Mouse (Mus musculus): ENCODE results near the gene Eftud2. TPM values are rescaled to one million over a fixed set of nuclear protein-coding genes. Genes with fewer than 3 reads are reported as not detected.

Eftud2 gene
- polyA plus RNA-seq (2014; fragmentation: Nextera tagmentation; extraction: Ambion mirVana): 159 and 250 TPM in 2 replicates

GRCm38 (mm10) chr11:102880585-102881313 is at the start of gene Eftud2, which contains the start of gene Ccdc103:
Eftud2 (minus strand) TSS chr11:102880985.
Ccdc103 (plus strand) TSS chr11:102881204.
- Histone ChIP-seq H3K36me3 (ENCODE audit: control insufficient read depth, insufficient read depth, low read length) (peaks cover 21% of the 10 kb centered on the region), H3K4me1 (ENCODE audit: control insufficient read depth, insufficient read depth, low read length) (peaks cover 15% of the 10 kb centered on the region), H3K27ac (ENCODE audit: low read depth, low read length) (peak within 1 kb of the TSS; percentile 77), H3K9me3 (ENCODE audit: control insufficient read depth, low read length) (no peaks in the 10 kb centered on the region), H3K4me3 (ENCODE audit: low read length) (peak within 1 kb of the TSS; percentile 73), H3K27me3 (ENCODE audit: control insufficient read depth, insufficient read depth, low read length) (no peaks in the 10 kb centered on the region), H3K9ac (ENCODE audit: low read depth, low read length) (peak within 1 kb of the TSS; percentile 75), H3K4me2 (replicated peaks; ENCODE audit: low read depth, low read length) (peak within 1 kb of the TSS; percentile 61)
- ATAC-seq (ENCODE audit: low FRiP score, low TSS enrichment): peak; percentile 92
- WGBS: under 1% methylated on average over 62 of the region's 62 CpGs

- 2% methylated on average over 10 of the region's 10 CpGs for WGBS
- H3K4me1 ChIP-seq (ENCODE audit: control insufficient read depth, insufficient read depth, low read length): peaks cover 2% of the 10 kb centered on the region; the same call in 1 of the 2 replicates
- H3K9me3 ChIP-seq (ENCODE audit: control insufficient read depth, low read length): no peaks in the 10 kb centered on the region
- H3K36me3 ChIP-seq (ENCODE audit: control insufficient read depth, insufficient read depth, low read length): peaks cover 11% of the 10 kb centered on the region; the same call in 1 of the 2 replicates
- peak overlapping the region; percentile 93 for H3K27ac ChIP-seq (ENCODE audit: low read depth, low read length)
- H3K4me3 ChIP-seq (ENCODE audit: low read length): peak overlapping the region; percentile 88
- H3K4me2 ChIP-seq (replicated peaks; ENCODE audit: low read depth, low read length): peak overlapping the region; percentile 56
- H3K9ac ChIP-seq (ENCODE audit: low read depth, low read length): peak overlapping the region; percentile 86
- ATAC-seq (ENCODE audit: low FRiP score, low TSS enrichment): peak; percentile 37; the same call in 1 of the 2 replicates
- H3K27me3 ChIP-seq (ENCODE audit: control insufficient read depth, insufficient read depth, low read length): no peaks in the 10 kb centered on the region
These were observed 44.5 kb upstream of the Eftud2 start for GRCm38 (mm10) chr11:102925351-102925717.

- peak within 1 kb of the TSS; percentile 56 for H3K4me2 ChIP-seq (replicated peaks; ENCODE audit: low read depth, low read length)
- peak within 1 kb of the TSS; percentile 88 for H3K4me3 ChIP-seq (ENCODE audit: low read length)
- no peaks in the 10 kb centered on the region for H3K27me3 ChIP-seq (ENCODE audit: control insufficient read depth, insufficient read depth, low read length)
- peak within 1 kb of the TSS; percentile 93 for H3K27ac ChIP-seq (ENCODE audit: low read depth, low read length)
- ATAC-seq (ENCODE audit: low FRiP score, low TSS enrichment): peak; percentile 92
- peaks cover 2% of the 10 kb centered on the region; the same call in 1 of the 2 replicates for H3K4me1 ChIP-seq (ENCODE audit: control insufficient read depth, insufficient read depth, low read length)
- H3K9ac ChIP-seq (ENCODE audit: low read depth, low read length): peak within 1 kb of the TSS; percentile 86
- WGBS: under 1% methylated on average over 62 of the region's 62 CpGs
- peaks cover 11% of the 10 kb centered on the region; the same call in 1 of the 2 replicates for H3K36me3 ChIP-seq (ENCODE audit: control insufficient read depth, insufficient read depth, low read length)
- H3K9me3 ChIP-seq (ENCODE audit: control insufficient read depth, low read length): no peaks in the 10 kb centered on the region
These were observed 44.0 kb upstream of the Eftud2 start, which contains the start of gene Kif18b for GRCm38 (mm10) chr11:102924557-102925350. Kif18b (minus strand) TSS chr11:102925124.

GRCm38 (mm10) chr11:102921491-102921890 is 40.7 kb upstream of the Eftud2 start:
- Histone ChIP-seq H3K27ac (ENCODE audit: low read depth, low read length) (no peak overlapping the region), H3K4me3 (ENCODE audit: low read length) (no peak overlapping the region), H3K36me3 (ENCODE audit: control insufficient read depth, insufficient read depth, low read length) (peaks cover 11% of the 10 kb centered on the region; the same call in 1 of the 2 replicates), H3K27me3 (ENCODE audit: control insufficient read depth, insufficient read depth, low read length) (no peaks in the 10 kb centered on the region), H3K9ac (ENCODE audit: low read depth, low read length) (0 out of 2 replicates have a peak overlapping the region, but pooled peaks have one; percentile 31), H3K9me3 (ENCODE audit: control insufficient read depth, low read length) (no peaks in the 10 kb centered on the region), H3K4me2 (replicated peaks; ENCODE audit: low read depth, low read length) (no peak overlapping the region), H3K4me1 (ENCODE audit: control insufficient read depth, insufficient read depth, low read length) (peaks cover 2% of the 10 kb centered on the region; the same call in 1 of the 2 replicates)
- no peak for ATAC-seq (ENCODE audit: low FRiP score, low TSS enrichment)
- 79% methylated on average over 6 of the region's 6 CpGs for WGBS

- H3K9ac ChIP-seq (ENCODE audit: low read depth, low read length): no peak overlapping the region
- no peaks in the 10 kb centered on the region for H3K9me3 ChIP-seq (ENCODE audit: control insufficient read depth, low read length)
- no peak for ATAC-seq (ENCODE audit: low FRiP score, low TSS enrichment)
- H3K4me1 ChIP-seq (ENCODE audit: control insufficient read depth, insufficient read depth, low read length): peaks cover 2% of the 10 kb centered on the region; the same call in 1 of the 2 replicates
- WGBS: 83% methylated on average over 4 of the region's 4 CpGs
- H3K36me3 ChIP-seq (ENCODE audit: control insufficient read depth, insufficient read depth, low read length): peaks cover 45% of the 10 kb centered on the region
- H3K27ac ChIP-seq (ENCODE audit: low read depth, low read length): no peak overlapping the region
- H3K4me3 ChIP-seq (ENCODE audit: low read length): no peak overlapping the region
- no peaks in the 10 kb centered on the region for H3K27me3 ChIP-seq (ENCODE audit: control insufficient read depth, insufficient read depth, low read length)
- no peak overlapping the region for H3K4me2 ChIP-seq (replicated peaks; ENCODE audit: low read depth, low read length)
These were observed 37.3 kb upstream of the Eftud2 start for GRCm38 (mm10) chr11:102918077-102918476.

- H3K4me3 ChIP-seq (ENCODE audit: low read length): no peak overlapping the region
- no peak overlapping the region for H3K27ac ChIP-seq (ENCODE audit: low read depth, low read length)
- no peak overlapping the region for H3K9ac ChIP-seq (ENCODE audit: low read depth, low read length)
- peaks cover 58% of the 10 kb centered on the region for H3K36me3 ChIP-seq (ENCODE audit: control insufficient read depth, insufficient read depth, low read length)
- WGBS: 90% methylated on average over 9 of the region's 9 CpGs
- H3K27me3 ChIP-seq (ENCODE audit: control insufficient read depth, insufficient read depth, low read length): no peaks in the 10 kb centered on the region
- no peaks in the 10 kb centered on the region for H3K4me1 ChIP-seq (ENCODE audit: control insufficient read depth, insufficient read depth, low read length)
- no peak overlapping the region for H3K4me2 ChIP-seq (replicated peaks; ENCODE audit: low read depth, low read length)
- ATAC-seq (ENCODE audit: low FRiP score, low TSS enrichment): no peak
- H3K9me3 ChIP-seq (ENCODE audit: control insufficient read depth, low read length): no peaks in the 10 kb centered on the region
These were observed 34.6 kb upstream of the Eftud2 start for GRCm38 (mm10) chr11:102915380-102915779.

- Histone ChIP-seq H3K4me2 (replicated peaks; ENCODE audit: low read depth, low read length) (no peak overlapping the region), H3K27me3 (ENCODE audit: control insufficient read depth, insufficient read depth, low read length) (no peaks in the 10 kb centered on the region), H3K4me1 (ENCODE audit: control insufficient read depth, insufficient read depth, low read length) (no peaks in the 10 kb centered on the region), H3K36me3 (ENCODE audit: control insufficient read depth, insufficient read depth, low read length) (peaks cover 97% of the 10 kb centered on the region), H3K27ac (ENCODE audit: low read depth, low read length) (no peak overlapping the region), H3K9me3 (ENCODE audit: control insufficient read depth, low read length) (no peaks in the 10 kb centered on the region), H3K4me3 (ENCODE audit: low read length) (no peak overlapping the region), H3K9ac (ENCODE audit: low read depth, low read length) (no peak overlapping the region)
- WGBS: 81% methylated on average over 7 of the region's 7 CpGs
- no peak for ATAC-seq (ENCODE audit: low FRiP score, low TSS enrichment)
These were observed 30.6 kb upstream of the Eftud2 start for GRCm38 (mm10) chr11:102911376-102911775.

- H3K4me3 ChIP-seq (ENCODE audit: low read length): no peak overlapping the region
- H3K36me3 ChIP-seq (ENCODE audit: control insufficient read depth, insufficient read depth, low read length): peaks cover 36% of the 10 kb centered on the region
- H3K9ac ChIP-seq (ENCODE audit: low read depth, low read length): no peak overlapping the region
- H3K4me2 ChIP-seq (replicated peaks; ENCODE audit: low read depth, low read length): no peak overlapping the region
- no peak overlapping the region for H3K27ac ChIP-seq (ENCODE audit: low read depth, low read length)
- H3K27me3 ChIP-seq (ENCODE audit: control insufficient read depth, insufficient read depth, low read length): no peaks in the 10 kb centered on the region; the same call in 1 of the 2 replicates
- H3K9me3 ChIP-seq (ENCODE audit: control insufficient read depth, low read length): no peaks in the 10 kb centered on the region
- no peaks in the 10 kb centered on the region for H3K4me1 ChIP-seq (ENCODE audit: control insufficient read depth, insufficient read depth, low read length)
- 68% methylated on average over 7 of the region's 7 CpGs for WGBS
- no peak for ATAC-seq (ENCODE audit: low FRiP score, low TSS enrichment)
These were observed 22.9 kb upstream of the Eftud2 start for GRCm38 (mm10) chr11:102903654-102904053.
